Mouse (Mus musculus): Measurements from ENCODE around the gene Glrx3.
"Not testable (repeated sequence)": the region's sequence is repeated elsewhere in the genome, so short reads cannot be mapped to it uniquely, and the experiment has no call there.

Gene Glrx3

GRCm38 (mm10) chr7:137437440-137438178 is at the start of gene Glrx3:
Gene Glrx3, plus strand, starts transcription at chr7:137437614.
- peak; percentile 94 to 97 for DNase-seq

GRCm38 (mm10) chr7:137387863-137388262 is 49.6 kb upstream of the Glrx3 start:
- no peak for DNase-seq

GRCm38 (mm10) chr7:137395421-137395820 is 42.0 kb upstream of the Glrx3 start:
- DNase-seq, result no peak

GRCm38 (mm10) chr7:137397361-137397910 is 40.0 kb upstream of the Glrx3 start:
- DNase-seq, result no peak

- no peak for DNase-seq
Observed at GRCm38 (mm10) chr7:137398973-137399372, 38.4 kb upstream of the Glrx3 start.

- DNase-seq, result no peak
Observed at GRCm38 (mm10) chr7:137404146-137404545, 33.3 kb upstream of the Glrx3 start.

- DNase-seq, result no peak
Observed at GRCm38 (mm10) chr7:137407428-137408058, 29.9 kb upstream of the Glrx3 start.

GRCm38 (mm10) chr7:137410337-137411197 is 26.8 kb upstream of the Glrx3 start, which contains the start of gene 9430038I01Rik:
Gene 9430038I01Rik, minus strand, starts transcription at chr7:137410762.
- peak; percentile 98 to 99 for DNase-seq

- DNase-seq, result no peak
Observed at GRCm38 (mm10) chr7:137414710-137415109, 22.7 kb upstream of the Glrx3 start.

- no peak for DNase-seq
Observed at GRCm38 (mm10) chr7:137420550-137420949, 16.9 kb upstream of the Glrx3 start.

- DNase-seq, result no peak
Observed at GRCm38 (mm10) chr7:137421236-137421635, 16.2 kb upstream of the Glrx3 start.

- no peak for DNase-seq
Observed at GRCm38 (mm10) chr7:137426693-137427092, 10.7 kb upstream of the Glrx3 start.

GRCm38 (mm10) chr7:137431769-137432603 is 5.4 kb upstream of the Glrx3 start:
- DNase-seq, result no peak

GRCm38 (mm10) chr7:137436901-137437300 is 513 bp upstream of the Glrx3 start:
- DNase-seq, result no peak

GRCm38 (mm10) chr7:137438179-137438550 is 751 bp downstream of the Glrx3 start:
- DNase-seq, result peak; percentile 41 to 47

GRCm38 (mm10) chr7:137438962-137439361 is 1.5 kb downstream of the Glrx3 start:
- not testable (repeated sequence) for DNase-seq

- no peak for DNase-seq
Observed at GRCm38 (mm10) chr7:137442951-137443350, 5.5 kb downstream of the Glrx3 start.

GRCm38 (mm10) chr7:137445321-137445720 is 7.9 kb downstream of the Glrx3 start:
- DNase-seq, result no peak

- DNase-seq, result no peak
Observed at GRCm38 (mm10) chr7:137461396-137461795, 24.0 kb downstream of the Glrx3 start.

- peak in 1 of 2 experiments; percentile 46 for DNase-seq
Observed at GRCm38 (mm10) chr7:137468174-137468573, 30.8 kb downstream of the Glrx3 start.

GRCm38 (mm10) chr7:137471431-137472120 is 34.2 kb downstream of the Glrx3 start:
- peak in 1 of 2 experiments; percentile 25 for DNase-seq

All from cerebellum, postnatal 25 days (tissue).